Mouse (Mus musculus): Measurements from ENCODE around the gene Gtpbp3. TPM values are rescaled to one million over a fixed set of nuclear protein-coding genes. Genes with fewer than 3 reads are reported as not detected.

Gene Gtpbp3
- total RNA-seq, 1 experiment from 2014 or later, result 22.6 TPM

DNA sequence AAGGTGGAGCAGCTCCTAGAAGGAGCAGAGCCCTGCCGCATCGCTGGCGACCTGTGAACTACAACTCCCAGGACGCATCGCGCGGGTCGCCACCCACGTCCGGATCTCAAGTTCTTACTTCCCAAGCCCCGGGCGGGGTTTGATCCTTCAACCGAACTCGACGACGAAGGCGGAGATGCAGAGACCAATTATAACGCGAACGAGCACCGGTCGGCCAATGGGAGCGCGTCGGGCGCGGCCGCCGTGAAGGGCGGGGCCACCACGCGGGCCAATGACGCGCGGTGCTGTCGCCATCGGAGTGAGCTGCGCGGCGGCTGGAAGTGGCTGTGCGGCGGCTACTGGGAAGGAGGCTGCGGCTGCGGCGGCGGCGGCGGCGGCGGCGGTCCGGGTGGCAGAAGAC, 19.0 kb upstream of the Gtpbp3 start, which contains the start of gene Dda1:
TSS of gene Dda1 (plus strand) at position 284 of the 400 bp plus-strand sequence.
- ATAC-seq (replicated peaks; ENCODE audit: low read depth, poor library complexity, severe bottlenecking), result peak; percentile 78

DNA sequence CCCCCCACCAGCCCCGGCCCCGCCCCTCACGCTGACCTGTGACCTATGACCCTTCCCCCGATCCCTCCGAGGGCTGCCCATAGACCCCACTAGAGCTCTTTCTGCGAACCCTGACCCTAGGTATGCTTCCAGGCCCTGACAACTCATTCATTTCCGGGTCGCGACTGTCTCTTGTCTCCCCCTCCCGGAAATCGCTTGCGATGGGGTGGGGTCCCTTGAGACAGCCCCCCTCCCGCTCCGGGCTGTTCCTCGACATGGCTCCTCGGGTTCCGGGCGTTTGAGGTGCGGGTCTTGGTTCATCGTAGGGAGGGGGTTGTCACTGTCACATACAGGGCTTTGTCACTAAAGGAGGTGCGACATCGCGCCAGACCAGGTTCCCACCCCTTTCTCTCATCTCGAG, 18.5 kb upstream of the Gtpbp3 start:
- no peak for ATAC-seq (replicated peaks; ENCODE audit: low read depth, poor library complexity, severe bottlenecking)

DNA sequence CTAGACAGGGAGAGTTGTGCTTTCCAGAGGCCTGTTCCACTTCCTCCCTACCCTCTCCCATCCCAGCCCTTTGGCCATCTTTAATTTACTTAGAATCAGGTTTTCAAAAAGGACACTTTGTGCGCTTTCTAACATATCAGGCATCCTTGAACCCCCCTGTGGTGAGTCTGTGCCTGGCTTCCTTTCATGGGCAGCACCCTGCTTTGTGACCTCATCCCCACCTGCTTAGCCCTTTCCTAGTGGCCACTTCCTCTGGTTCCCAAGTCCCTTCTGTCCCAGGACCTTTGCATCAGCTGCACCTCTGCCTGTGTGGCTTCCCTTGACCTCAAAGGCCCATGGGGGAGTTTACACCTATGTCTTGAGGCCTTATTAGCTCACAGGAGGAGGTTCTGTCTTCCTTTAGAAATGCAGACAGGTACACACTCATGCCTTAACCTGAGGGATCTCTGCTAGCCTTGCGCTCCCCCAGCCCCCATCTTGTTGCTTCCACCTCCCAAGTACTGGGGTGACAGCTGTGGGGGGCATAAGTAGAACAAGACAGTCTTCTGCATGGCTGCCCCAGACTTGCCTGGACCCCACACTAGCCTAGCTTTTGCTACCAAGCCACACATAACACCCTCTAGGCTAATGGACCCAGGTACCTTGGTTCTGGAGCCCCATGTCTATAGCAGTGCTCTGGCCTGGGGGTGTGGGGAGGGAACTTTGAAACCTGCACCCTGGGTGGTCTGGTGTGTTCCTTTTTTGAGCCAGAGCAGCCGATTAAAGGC, 17.6 kb upstream of the Gtpbp3 start:
- ATAC-seq (replicated peaks; ENCODE audit: low read depth, poor library complexity, severe bottlenecking), result no peak

DNA sequence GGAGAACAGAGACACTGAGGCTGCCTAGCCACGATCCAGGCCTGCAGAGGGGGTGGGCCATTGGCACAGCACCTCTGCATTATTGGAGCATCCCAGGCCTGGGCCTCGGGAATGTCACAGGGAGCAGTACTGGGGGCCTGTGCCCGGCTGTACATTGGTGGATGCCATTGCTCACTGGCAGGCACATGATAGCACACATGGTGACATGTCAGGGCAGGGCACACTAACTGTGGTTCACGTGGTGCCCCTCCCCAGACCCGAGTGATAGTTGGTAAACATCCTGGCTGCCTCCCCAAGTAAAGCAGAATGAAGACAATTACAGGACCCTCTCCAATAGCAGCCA, 17.0 kb upstream of the Gtpbp3 start:
- ATAC-seq (replicated peaks; ENCODE audit: low read depth, poor library complexity, severe bottlenecking), result no peak

DNA sequence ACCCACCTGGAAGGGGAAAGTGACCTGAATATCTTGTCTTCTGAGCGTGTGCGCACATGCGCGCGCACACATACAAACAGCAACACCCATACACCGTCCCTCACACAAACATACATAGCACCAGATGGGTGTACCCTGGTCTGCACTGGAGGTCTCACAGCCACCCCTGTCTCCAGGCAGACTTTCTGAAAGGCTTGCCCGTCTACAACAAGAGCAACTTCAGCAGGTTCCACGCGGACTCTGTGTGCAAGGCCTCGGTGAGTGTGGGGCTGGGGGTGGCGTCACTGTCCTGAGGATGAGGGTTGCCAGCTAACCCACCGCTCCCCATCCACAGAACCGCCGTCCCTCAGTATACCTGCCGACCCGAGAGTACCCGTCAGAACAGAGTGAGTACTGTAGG, 16.0 kb upstream of the Gtpbp3 start:
- no peak for ATAC-seq (replicated peaks; ENCODE audit: low read depth, poor library complexity, severe bottlenecking)

DNA sequence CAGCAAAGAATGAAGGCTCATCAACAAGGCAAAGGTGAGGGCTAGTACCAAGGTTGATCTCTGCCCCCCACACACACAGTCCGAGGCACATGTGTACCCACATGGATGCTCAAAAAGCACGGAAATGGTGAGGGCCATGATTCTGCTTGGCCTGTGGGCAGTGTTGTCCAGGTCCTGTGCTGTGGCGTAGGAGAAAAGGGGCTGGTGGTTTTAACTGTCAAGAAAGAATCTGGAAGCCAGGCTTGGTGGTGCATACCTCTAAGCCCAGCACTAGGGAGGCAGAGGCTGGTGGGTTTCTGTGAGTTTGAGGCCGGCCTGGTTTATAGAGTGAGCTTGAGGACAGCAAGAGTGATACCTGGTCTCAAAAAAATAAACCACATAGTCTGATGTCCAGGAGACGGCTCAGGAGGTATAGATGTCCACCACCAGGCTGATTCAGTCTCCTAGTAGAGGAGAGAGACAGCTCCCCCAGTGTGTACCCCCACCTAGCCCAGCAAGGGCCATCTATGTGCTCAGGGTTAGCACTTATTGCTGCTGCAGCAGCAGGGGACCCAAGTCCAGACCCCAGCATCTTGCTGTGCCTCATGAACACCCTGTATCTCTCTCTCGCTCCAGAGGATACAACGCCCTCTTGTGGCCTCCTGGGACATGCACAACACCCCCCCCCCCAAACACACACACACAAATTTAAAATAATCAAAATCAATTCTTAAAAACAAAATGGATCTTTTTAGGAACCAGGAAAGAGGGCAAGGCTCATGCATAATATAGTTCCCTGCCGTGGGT, 15.1 kb upstream of the Gtpbp3 start:
- no peak for ATAC-seq (replicated peaks; ENCODE audit: low read depth, poor library complexity, severe bottlenecking)

DNA sequence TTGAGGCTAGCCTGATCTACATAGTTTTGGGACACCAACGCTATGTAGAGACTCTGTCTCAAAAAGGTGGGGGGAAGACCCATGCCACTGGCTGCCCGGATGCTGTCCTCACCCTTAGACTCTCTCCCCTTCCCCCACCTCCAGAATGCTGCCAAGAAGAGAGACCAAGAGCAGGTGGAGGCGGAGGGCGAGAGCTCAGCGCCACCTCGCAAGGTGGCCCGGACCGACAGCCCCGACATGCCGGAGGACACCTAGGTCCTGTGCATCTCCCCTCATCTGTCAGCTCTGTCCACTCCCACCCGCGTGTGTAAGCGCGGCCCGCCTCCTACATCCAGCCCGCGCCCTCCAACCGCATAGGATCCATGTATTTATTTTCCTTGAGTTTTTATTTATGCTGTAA, 13.6 kb upstream of the Gtpbp3 start:
- no peak for ATAC-seq (replicated peaks; ENCODE audit: low read depth, poor library complexity, severe bottlenecking)

DNA sequence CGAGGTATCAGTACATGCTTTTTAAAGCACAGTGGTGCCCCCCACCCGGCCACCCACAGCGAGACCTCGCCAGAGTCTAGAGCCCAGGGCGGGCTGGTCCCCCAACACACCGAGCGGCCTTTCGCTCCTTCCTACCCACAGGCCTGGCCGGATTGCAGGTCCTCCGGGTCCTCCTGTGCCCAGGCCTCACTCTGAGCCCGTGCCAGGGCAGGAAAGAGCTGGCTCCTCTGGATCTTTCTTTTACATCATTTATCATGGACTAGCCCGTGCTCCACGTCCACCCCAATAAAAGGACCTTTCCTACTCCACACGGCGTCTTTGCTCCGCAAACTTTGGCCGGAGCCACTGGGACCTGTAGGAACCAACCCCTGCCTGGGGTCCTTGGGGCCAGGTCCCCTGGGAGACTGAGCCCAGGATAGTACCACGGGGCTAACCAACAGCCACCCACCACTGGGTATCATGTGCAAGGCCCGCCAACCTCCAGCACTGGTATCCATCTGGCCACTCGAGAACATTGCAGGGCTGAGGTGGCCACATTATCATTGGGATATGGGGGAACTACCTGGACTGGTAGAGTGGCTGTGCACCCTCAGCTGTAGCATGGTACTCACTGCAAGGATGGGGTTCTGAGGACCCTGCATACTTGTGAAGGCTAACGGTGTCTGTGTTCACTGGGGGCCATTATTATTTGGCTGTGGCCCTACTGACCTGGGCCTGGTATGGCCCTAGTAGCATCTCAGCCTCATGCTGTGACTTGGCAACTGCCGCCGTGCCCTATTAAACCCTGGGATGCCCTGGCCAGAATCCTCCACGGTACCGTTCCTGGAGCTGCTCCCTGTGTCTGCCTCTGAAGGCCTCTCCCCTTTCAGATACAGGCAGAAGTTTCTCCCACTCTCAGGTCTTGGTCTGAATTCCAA, 12.9 kb upstream of the Gtpbp3 start:
- ATAC-seq (replicated peaks; ENCODE audit: low read depth, poor library complexity, severe bottlenecking), result no peak

DNA sequence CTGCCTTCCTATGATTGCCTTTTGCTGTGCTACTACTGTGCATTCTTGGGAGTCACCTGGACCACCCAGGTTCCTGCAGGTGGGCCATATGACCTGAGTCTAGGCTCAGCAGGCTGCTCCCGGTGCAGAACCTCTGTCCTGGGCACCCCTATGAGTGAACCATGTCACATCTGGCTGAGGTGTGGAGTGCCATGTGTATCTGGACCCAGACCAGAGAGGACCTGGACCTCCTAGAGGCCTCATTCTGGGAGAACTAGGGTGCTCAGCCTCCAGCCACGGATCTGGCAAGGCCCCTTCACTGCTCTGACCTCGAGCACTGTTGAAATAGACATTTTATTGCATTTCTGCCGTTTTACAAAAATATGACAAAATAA, 12.2 kb upstream of the Gtpbp3 start:
- no peak for ATAC-seq (replicated peaks; ENCODE audit: low read depth, poor library complexity, severe bottlenecking)

DNA sequence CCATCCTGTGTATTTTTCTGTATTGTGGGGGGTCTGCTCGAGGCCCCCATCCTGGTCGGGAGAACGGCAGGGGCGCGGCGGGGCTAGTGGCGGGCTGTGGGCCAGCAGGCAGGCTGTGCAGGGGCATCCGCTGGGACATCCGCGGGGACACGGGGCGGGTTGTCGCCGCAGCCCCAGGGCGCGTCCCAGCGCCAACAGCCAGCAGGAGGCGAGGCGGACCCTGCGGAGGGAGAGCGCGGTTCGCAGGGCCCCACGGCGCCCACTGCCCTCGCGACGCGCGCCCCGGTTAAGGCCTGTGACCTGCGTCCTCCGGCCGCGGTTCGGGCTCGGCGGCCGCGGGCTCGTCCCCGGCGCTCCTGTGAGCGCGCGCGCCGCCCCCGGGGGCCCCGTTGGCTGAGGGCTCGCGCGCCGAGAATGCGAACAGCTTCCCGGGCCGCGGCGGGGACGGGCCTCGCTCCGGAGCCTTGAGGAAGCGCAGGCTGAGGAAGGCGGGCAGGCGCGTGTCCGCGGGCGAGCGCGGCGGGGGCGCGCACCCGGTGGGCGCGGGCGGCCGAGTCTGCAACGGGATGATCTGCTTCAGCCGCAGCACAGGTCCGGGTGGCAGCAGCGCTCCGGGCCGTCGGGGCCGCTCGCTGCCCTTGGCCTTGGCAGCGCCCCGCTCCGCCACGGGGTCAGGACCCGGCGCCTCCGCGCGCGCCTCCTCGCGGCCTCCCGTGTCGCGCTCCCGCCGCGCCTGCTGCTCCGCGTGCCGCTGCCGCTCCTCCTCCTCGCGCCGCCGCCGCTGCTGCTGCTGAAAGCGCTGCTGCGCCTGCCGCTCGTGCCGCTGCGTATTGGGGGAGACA, 11.6 kb upstream of the Gtpbp3 start:
- peak; percentile 48 for ATAC-seq (replicated peaks; ENCODE audit: low read depth, poor library complexity, severe bottlenecking)

DNA sequence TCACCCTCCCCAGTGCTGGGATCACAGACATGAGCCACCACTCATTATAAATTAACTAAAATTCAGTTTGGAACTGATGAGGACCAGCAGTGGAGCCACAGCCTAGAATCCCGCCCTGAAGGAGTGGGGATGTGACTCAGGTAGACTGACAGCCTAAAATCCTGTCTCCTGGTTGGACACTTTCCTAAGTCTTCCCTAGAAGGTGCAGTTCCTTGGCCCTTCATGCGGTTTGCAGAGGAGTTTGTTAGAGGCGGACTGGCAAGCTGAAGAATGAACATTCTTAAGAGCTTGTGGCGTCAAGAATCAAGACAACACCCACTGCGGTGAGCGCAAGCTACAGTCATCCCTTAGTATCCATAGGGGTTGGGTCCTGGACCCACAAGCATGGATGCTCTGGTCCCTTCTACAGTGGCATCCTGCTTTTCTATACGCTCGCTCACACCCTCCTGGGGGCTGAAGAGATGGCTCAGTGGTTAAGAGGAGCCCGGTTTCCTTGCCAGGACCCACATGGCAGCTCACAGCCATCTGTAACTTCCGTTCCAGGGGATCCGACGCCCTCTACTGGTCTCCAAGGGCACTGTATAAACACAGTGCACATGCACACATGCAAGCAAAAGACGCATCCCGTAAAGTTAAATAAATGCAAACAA, 10.6 kb upstream of the Gtpbp3 start:
- peak; percentile 34 for ATAC-seq (replicated peaks; ENCODE audit: low read depth, poor library complexity, severe bottlenecking)

DNA sequence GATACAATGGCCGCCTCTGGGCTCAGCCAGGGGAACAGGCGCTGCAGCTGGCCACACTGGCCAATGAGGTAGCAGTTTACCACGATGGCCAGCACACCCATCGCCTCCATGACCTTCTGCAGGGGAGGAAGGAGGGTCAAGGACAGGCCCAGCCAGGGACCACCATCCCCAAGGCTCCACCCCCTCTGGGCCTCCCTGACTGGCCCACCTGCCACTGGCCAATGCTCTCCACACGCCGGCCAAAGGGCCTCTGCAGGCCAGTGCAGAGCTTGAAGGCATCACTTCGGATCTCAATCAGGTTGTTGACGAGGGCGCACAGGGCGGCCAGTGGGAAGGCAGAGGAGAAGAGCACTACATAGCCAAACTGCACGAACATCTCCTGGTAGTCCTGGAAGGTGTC, 9.0 kb upstream of the Gtpbp3 start:
- no peak for ATAC-seq (replicated peaks; ENCODE audit: low read depth, poor library complexity, severe bottlenecking)

DNA sequence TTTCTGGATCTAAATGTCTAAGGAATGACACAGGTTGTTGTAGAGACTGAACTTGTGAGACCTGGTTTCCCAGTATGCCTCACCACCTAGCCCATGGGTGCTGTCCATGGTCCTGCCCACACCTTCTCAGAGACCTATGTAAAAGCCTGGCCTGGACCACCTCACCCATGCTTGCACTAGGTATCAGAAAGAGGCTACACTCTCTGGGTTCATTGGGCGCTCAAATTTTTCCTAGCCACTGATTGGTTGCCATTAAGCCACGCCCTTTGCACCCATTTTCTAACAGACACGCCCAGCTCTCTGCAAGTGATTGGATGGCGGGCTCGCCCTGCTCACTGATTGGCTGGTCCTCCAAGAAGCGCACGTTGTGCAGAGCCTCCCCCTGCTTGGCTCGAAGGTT, 4.0 kb upstream of the Gtpbp3 start:
- no peak; the same call in 1 of the 2 replicates for ATAC-seq (replicated peaks; ENCODE audit: low read depth, poor library complexity, severe bottlenecking)

DNA sequence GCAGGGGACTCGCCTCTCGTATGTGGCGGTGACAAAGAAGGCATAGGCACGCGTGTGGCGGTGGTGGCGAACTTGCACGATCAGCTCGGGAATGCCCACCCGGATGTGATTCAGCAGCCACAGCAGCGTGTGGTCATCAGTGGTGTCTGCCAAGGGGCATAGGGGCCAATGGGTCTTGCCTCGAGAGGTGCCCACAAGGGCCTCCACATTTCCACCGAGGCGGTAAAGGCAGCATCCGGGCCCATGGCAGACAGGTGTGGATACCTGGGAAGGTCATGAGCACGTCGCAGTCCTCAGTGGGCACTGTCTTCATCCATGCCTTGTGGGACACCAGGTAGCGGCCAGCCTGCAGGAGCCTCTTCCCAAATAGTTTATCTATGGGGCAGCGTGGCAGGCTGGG, 3.2 kb upstream of the Gtpbp3 start:
- no peak for ATAC-seq (replicated peaks; ENCODE audit: low read depth, poor library complexity, severe bottlenecking)

DNA sequence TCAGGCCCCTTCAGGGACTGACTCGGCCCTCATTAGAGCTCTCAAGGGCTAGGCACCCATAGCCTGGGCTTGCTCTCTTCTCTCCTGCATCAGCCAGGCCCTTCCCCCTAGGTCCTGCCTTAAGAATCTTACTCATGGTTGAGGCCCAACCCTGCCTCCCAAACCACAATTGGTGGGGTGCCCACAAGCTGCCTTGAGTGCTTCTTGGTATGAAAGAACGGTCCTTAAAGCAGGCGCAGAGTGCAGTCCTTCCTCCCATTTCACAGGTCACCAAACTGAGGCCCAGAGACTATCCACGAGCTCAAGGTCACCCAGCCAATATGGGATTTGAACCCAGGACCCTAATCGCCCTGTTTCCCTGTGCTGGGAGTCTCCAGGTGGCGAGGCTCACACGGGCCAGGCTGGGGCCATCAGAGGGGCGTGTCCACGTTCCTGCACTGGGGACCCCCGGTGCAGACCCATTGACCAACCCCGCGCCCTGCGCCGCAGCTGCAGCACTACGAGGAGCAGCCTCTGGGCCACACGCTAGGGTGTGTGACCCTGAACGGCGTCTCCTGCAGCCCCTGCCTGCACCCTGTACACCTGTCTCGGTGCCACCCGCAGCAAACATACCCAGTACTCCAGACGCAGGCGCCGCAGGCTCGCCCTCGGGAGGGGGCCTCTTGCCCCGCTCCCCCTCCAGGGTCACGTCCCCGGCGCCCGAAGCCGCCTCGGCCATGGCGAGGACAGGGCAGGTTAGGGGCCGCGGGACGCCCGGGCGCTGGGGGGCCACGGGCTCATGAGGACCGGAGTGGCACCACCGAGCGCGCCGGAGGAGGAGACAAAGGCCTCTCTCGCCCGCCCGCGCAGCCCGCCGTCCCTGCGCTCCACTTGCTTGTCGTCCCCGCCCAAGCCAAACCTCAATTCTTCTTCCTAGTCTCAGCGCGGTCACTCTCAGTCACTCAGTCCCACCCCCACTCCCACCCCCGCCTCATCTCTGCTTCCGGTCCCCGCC, 2.5 kb upstream of the Gtpbp3 start, which contains the start of gene Ano8:
TSS of gene Ano8 (minus strand) at position 822 of the 994 bp plus-strand sequence.
- peak; percentile 55 for ATAC-seq (replicated peaks; ENCODE audit: low read depth, poor library complexity, severe bottlenecking)

DNA sequence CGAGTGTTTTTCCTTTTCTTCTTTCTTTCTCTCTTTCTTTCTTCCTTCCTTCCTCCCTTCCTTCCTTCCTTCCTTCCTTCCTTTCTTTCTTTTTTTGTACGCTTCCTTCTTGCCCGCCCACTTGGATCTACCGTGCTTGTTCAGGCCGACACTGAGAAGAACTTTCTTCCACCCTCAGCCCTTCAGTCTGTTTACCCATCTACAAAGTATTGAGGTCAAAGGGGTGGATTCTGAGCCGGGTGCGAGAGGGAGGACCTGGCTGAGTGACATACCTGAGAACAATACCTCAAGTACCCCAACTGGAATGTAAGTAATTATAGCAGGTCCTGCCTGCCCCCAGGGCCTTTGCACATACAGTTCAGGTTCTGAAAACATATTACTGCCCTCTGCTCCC, 1.8 kb upstream of the Gtpbp3 start:
- ATAC-seq (replicated peaks; ENCODE audit: low read depth, poor library complexity, severe bottlenecking), result no peak

DNA sequence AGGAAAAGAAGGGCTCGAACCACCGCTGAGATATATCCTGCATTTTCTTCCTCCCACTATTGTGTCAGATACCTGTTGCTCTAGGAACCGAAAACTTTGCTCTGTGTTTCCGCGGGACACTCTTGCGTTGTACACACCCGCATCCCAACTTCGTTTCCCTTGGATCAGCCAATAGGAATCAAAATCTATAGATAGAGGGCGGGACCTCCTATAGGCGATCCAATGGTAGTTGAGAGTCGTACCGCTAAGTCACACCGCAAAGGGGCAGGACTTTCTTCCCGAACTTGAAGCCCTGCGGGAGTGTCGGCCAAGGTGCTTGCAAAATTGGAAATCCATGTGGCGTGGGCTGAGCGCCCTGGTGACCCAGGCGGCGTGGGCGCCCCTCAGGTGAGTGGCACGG, 551 bp downstream of the Gtpbp3 start:
- ATAC-seq (replicated peaks; ENCODE audit: low read depth, poor library complexity, severe bottlenecking), result peak; percentile 88

DNA sequence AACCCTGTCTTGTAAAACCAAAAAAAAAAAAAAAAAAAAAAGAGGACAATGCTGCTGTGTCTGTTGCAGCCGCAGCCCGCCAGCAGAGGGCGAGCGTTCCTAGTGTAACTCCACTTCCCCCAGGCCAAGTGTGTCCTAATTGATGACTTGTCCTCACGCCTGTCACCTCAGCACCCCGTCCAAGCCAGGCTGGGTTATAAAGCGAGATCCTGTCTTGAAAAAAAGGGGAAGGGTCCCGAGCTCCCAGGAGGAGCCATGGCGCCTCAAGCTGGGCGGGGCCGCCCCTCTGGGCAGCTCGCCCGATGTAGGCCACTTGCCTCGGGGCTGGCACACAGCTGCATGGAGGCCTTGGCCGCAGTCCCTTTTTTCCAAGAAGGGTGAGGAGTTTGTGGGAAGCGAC, 7.1 kb downstream of the Gtpbp3 start:
- ATAC-seq (replicated peaks; ENCODE audit: low read depth, poor library complexity, severe bottlenecking), result peak; percentile 98

Measured in common myeloid progenitor, adult 5-6 weeks (primary cell).